Mouse (Mus musculus) neural tube, embryonic 15.5 days (tissue): ENCODE measurements around the gene Hormad1. TPM values are rescaled to one million over a fixed set of nuclear protein-coding genes. Genes with fewer than 3 reads are reported as not detected.
A peak's percentile ranks its signal among the peaks of the same experiment; 100 is the strongest.

Experiments
- ATAC-seq: fragments of 200-750 bp; cut with Nextera tagmentation; 2 replicates; pipeline ENCODE4 v1.8.0; 2017; ENCODE audit warnings: mild to moderate bottlenecking, moderate TSS enrichment, moderate library complexity; ENCODE audit not compliant: low FRiP score
- H3K27ac ChIP-seq: fragments of 300-500 bp; sonication (generic); replicated peaks from 2 replicates; pipeline ENCODE4 v1.5.1; 2015; ENCODE audit warnings: mild to moderate bottlenecking, inconsistent platforms
- H3K27me3 ChIP-seq: fragments of 300-500 bp; sonication (generic); replicated peaks from 2 replicates; pipeline ENCODE4 v1.6.1; 2015; ENCODE audit warnings: inconsistent platforms
- H3K36me3 ChIP-seq: fragments of 300-500 bp; sonication (generic); 2 replicates; pipeline ENCODE4 v1.6.1; 2015; ENCODE audit warnings: inconsistent platforms
- H3K4me1 ChIP-seq: fragments of 300-500 bp; sonication (generic); 2 replicates; pipeline ENCODE4 v1.6.1; 2015; ENCODE audit warnings: inconsistent platforms
- H3K4me2 ChIP-seq: fragments of 300-500 bp; sonication (generic); 2 replicates; pipeline ENCODE4 v1.6.1; 2015; ENCODE audit warnings: inconsistent platforms, mild to moderate bottlenecking, moderate library complexity
- H3K4me3 ChIP-seq: fragments of 300-500 bp; sonication (generic); replicated peaks from 2 replicates; pipeline ENCODE4 v1.5.1; 2015; ENCODE audit warnings: mild to moderate bottlenecking, inconsistent platforms
- H3K9ac ChIP-seq: fragments of 300-500 bp; sonication (generic); replicated peaks from 2 replicates; pipeline ENCODE4 v1.6.1; 2015; ENCODE audit warnings: mild to moderate bottlenecking, inconsistent platforms
- H3K9me3 ChIP-seq: fragments of 300-500 bp; sonication (generic); replicated peaks from 2 replicates; pipeline ENCODE4 v1.6.1; 2016; ENCODE audit warnings: inconsistent platforms
- WGBS: fragments of 180-500 bp; shearing (Covaris S2); methylation state at CpG from one replicate; pipeline ENCODE4 v1.1.7; 2015; ENCODE audit warnings: mixed read lengths; 5-methylcytosine and 5-hydroxymethylcytosine counted together
- polyA plus RNA-seq: library from polyadenylated mRNA; unstranded; fragments of >200 nt; fragmentation: Nextera tagmentation; extraction: Ambion mirVana; gene quantifications from 2 replicates; pipeline ENCODE4 v1.2.1, GENCODE M21; 2015

The Hormad1 gene
- polyA plus RNA-seq = not detected in 2 replicates

- Histone ChIP-seq H3K27me3 (no peaks in the 10 kb centered on the region), H3K9me3 (no peaks in the 10 kb centered on the region), H3K4me1 (no peaks in the 10 kb centered on the region), H3K9ac (no peak within 1 kb of the TSS), H3K4me3 (no peak within 1 kb of the TSS), H3K27ac (no peak within 1 kb of the TSS), H3K36me3 (no peaks in the 10 kb centered on the region), H3K4me2 (no peak within 1 kb of the TSS)
- ATAC-seq = no peak
- WGBS = 94% methylated on average over 27 of the region's 27 CpGs
Observed at GRCm38 (mm10) chr3:95559437-95559836, at the start of gene Hormad1. TSS of gene Hormad1 (plus strand) at chr3:95559677.

- WGBS = 59% methylated on average over 9 of the region's 9 CpGs
- no peak overlapping the region for H3K9ac ChIP-seq
- H3K4me1 ChIP-seq = no peaks in the 10 kb centered on the region
- H3K9me3 ChIP-seq = no peaks in the 10 kb centered on the region
- H3K36me3 ChIP-seq = no peaks in the 10 kb centered on the region
- no peak overlapping the region for H3K4me2 ChIP-seq
- H3K4me3 ChIP-seq = no peak overlapping the region
- ATAC-seq = no peak
- no peaks in the 10 kb centered on the region for H3K27me3 ChIP-seq
- no peak overlapping the region for H3K27ac ChIP-seq
Observed at GRCm38 (mm10) chr3:95511611-95512180, 47.8 kb upstream of the Hormad1 start.

- Histone ChIP-seq H3K9me3 (no peaks in the 10 kb centered on the region), H3K27ac (no peak overlapping the region), H3K4me1 (peaks cover 9% of the 10 kb centered on the region; the same call in 1 of the 2 replicates), H3K4me3 (no peak overlapping the region), H3K27me3 (no peaks in the 10 kb centered on the region), H3K36me3 (no peaks in the 10 kb centered on the region), H3K4me2 (no peak overlapping the region), H3K9ac (no peak overlapping the region)
- 87% methylated on average over 3 of the region's 3 CpGs for WGBS
- no peak for ATAC-seq
Observed at GRCm38 (mm10) chr3:95516614-95517041, 42.8 kb upstream of the Hormad1 start.

- no peaks in the 10 kb centered on the region for H3K36me3 ChIP-seq
- H3K4me3 ChIP-seq = no peak overlapping the region
- no peak overlapping the region for H3K4me2 ChIP-seq
- WGBS = 19% methylated on average over 10 of the region's 10 CpGs
- peak overlapping the region; percentile 13; the same call in 1 of the 2 replicates for H3K27ac ChIP-seq
- peak; percentile 81 for ATAC-seq
- no peak overlapping the region for H3K9ac ChIP-seq
- no peaks in the 10 kb centered on the region for H3K9me3 ChIP-seq
- peaks cover 9% of the 10 kb centered on the region; the same call in 1 of the 2 replicates for H3K4me1 ChIP-seq
- H3K27me3 ChIP-seq = no peaks in the 10 kb centered on the region
Observed at GRCm38 (mm10) chr3:95517493-95517898, 42.0 kb upstream of the Hormad1 start.

- no peaks in the 10 kb centered on the region for H3K27me3 ChIP-seq
- peaks cover 9% of the 10 kb centered on the region; the same call in 1 of the 2 replicates for H3K4me1 ChIP-seq
- no peaks in the 10 kb centered on the region for H3K9me3 ChIP-seq
- ATAC-seq = no peak
- H3K27ac ChIP-seq = no peak overlapping the region
- WGBS = 85% methylated on average over 7 of the region's 7 CpGs
- H3K4me3 ChIP-seq = no peak overlapping the region
- no peak overlapping the region for H3K9ac ChIP-seq
- no peak overlapping the region for H3K4me2 ChIP-seq
- H3K36me3 ChIP-seq = no peaks in the 10 kb centered on the region
Observed at GRCm38 (mm10) chr3:95518891-95519290, 40.6 kb upstream of the Hormad1 start.

- no peaks in the 10 kb centered on the region for H3K27me3 ChIP-seq
- no peaks in the 10 kb centered on the region for H3K36me3 ChIP-seq
- H3K4me1 ChIP-seq = peaks cover 9% of the 10 kb centered on the region; the same call in 1 of the 2 replicates
- H3K9me3 ChIP-seq = no peaks in the 10 kb centered on the region
- H3K4me2 ChIP-seq = no peak overlapping the region
- H3K4me3 ChIP-seq = no peak overlapping the region
- no peak overlapping the region for H3K9ac ChIP-seq
- WGBS = 87% methylated on average over 2 of the region's 2 CpGs
- ATAC-seq = no peak
- H3K27ac ChIP-seq = no peak overlapping the region
Observed at GRCm38 (mm10) chr3:95519315-95519714, 40.2 kb upstream of the Hormad1 start.

GRCm38 (mm10) chr3:95520100-95520499 lies 39.4 kb upstream of the Hormad1 start:
- Histone ChIP-seq H3K27me3 (no peaks in the 10 kb centered on the region), H3K4me2 (no peak overlapping the region), H3K36me3 (no peaks in the 10 kb centered on the region), H3K9me3 (no peaks in the 10 kb centered on the region), H3K9ac (no peak overlapping the region), H3K4me3 (no peak overlapping the region), H3K4me1 (peaks cover 9% of the 10 kb centered on the region; the same call in 1 of the 2 replicates), H3K27ac (no peak overlapping the region)
- ATAC-seq = no peak
- 90% methylated on average over 3 of the region's 3 CpGs for WGBS

- Histone ChIP-seq H3K9me3 (no peaks in the 10 kb centered on the region), H3K4me1 (peaks cover 9% of the 10 kb centered on the region; the same call in 1 of the 2 replicates), H3K4me3 (no peak overlapping the region), H3K4me2 (no peak overlapping the region), H3K36me3 (no peaks in the 10 kb centered on the region), H3K27ac (no peak overlapping the region), H3K27me3 (no peaks in the 10 kb centered on the region), H3K9ac (no peak overlapping the region)
- no peak for ATAC-seq
- WGBS = 90% methylated on average over 10 of the region's 10 CpGs
Observed at GRCm38 (mm10) chr3:95521168-95521567, 38.3 kb upstream of the Hormad1 start.

- no peaks in the 10 kb centered on the region for H3K36me3 ChIP-seq
- WGBS = 83% methylated on average over 3 of the region's 3 CpGs
- H3K4me2 ChIP-seq = no peak overlapping the region
- no peak overlapping the region for H3K9ac ChIP-seq
- H3K9me3 ChIP-seq = no peaks in the 10 kb centered on the region
- H3K27ac ChIP-seq = no peak overlapping the region
- H3K27me3 ChIP-seq = no peaks in the 10 kb centered on the region
- H3K4me1 ChIP-seq = no peaks in the 10 kb centered on the region
- no peak overlapping the region for H3K4me3 ChIP-seq
- no peak for ATAC-seq
Observed at GRCm38 (mm10) chr3:95523662-95524061, 35.8 kb upstream of the Hormad1 start.

- Histone ChIP-seq H3K4me1 (no peaks in the 10 kb centered on the region), H3K4me3 (no peak overlapping the region), H3K9me3 (no peaks in the 10 kb centered on the region), H3K27me3 (no peaks in the 10 kb centered on the region), H3K4me2 (no peak overlapping the region), H3K27ac (no peak overlapping the region), H3K9ac (no peak overlapping the region), H3K36me3 (no peaks in the 10 kb centered on the region)
- WGBS = 70% methylated on average over 2 of the region's 2 CpGs
- no peak for ATAC-seq
Observed at GRCm38 (mm10) chr3:95524673-95525072, 34.8 kb upstream of the Hormad1 start.

- Histone ChIP-seq H3K36me3 (no peaks in the 10 kb centered on the region), H3K9me3 (no peaks in the 10 kb centered on the region), H3K4me1 (no peaks in the 10 kb centered on the region), H3K27ac (no peak overlapping the region), H3K9ac (no peak overlapping the region), H3K4me2 (no peak overlapping the region), H3K27me3 (no peaks in the 10 kb centered on the region), H3K4me3 (no peak overlapping the region)
- no peak for ATAC-seq
Observed at GRCm38 (mm10) chr3:95526111-95526510, 33.4 kb upstream of the Hormad1 start.

GRCm38 (mm10) chr3:95526622-95527211 lies 32.8 kb upstream of the Hormad1 start, which contains the start of gene Ctss:
TSS of gene Ctss (plus strand) at chr3:95526786.
- no peak for ATAC-seq
- WGBS = 91% methylated on average over 8 of the region's 8 CpGs
- H3K36me3 ChIP-seq = no peaks in the 10 kb centered on the region
- H3K27ac ChIP-seq = no peak within 1 kb of the TSS
- H3K27me3 ChIP-seq = no peaks in the 10 kb centered on the region
- H3K9ac ChIP-seq = no peak within 1 kb of the TSS
- no peak within 1 kb of the TSS for H3K4me3 ChIP-seq
- H3K4me1 ChIP-seq = no peaks in the 10 kb centered on the region
- H3K9me3 ChIP-seq = no peaks in the 10 kb centered on the region
- H3K4me2 ChIP-seq = no peak within 1 kb of the TSS
